Mouse (Mus musculus): ENCODE measurements at regions not wholly inside any gene's neighbourhood (a gene's known extent, or its start where the extent isn't known, plus 50 kb on each side); places are given as distances from the start of the nearest gene placed in this dataset.

- DNase-seq (ENCODE audit: low spot score in 2 of 2), result no peak
Measured at GRCm38 (mm10) chr10:98558560-98558959, 355.6 kb upstream of the Atp2b1 start.

- no peak for DNase-seq (ENCODE audit: low spot score in 2 of 2)
Measured at GRCm38 (mm10) chr10:98562297-98562912, 351.8 kb upstream of the Atp2b1 start.

- DNase-seq (ENCODE audit: low spot score in 2 of 2), result no peak
Measured at GRCm38 (mm10) chr10:98572782-98573536, 341.2 kb upstream of the Atp2b1 start.

GRCm38 (mm10) chr10:98577040-98577439 is 337.2 kb upstream of the Atp2b1 start:
- DNase-seq (ENCODE audit: low spot score in 2 of 2), result no peak

- DNase-seq (ENCODE audit: low spot score in 2 of 2), result no peak
Measured at GRCm38 (mm10) chr10:98584776-98585175, 329.4 kb upstream of the Atp2b1 start.

GRCm38 (mm10) chr10:98589726-98590125 is 324.5 kb upstream of the Atp2b1 start:
- DNase-seq (ENCODE audit: low spot score in 2 of 2), result no peak

- no peak for DNase-seq (ENCODE audit: low spot score in 2 of 2)
Measured at GRCm38 (mm10) chr10:98592154-98592553, 322.1 kb upstream of the Atp2b1 start.

- no peak for DNase-seq (ENCODE audit: low spot score in 2 of 2)
Measured at GRCm38 (mm10) chr10:98593910-98594309, 320.3 kb upstream of the Atp2b1 start.

GRCm38 (mm10) chr10:98608221-98608941 is 305.8 kb upstream of the Atp2b1 start:
- no peak for DNase-seq (ENCODE audit: low spot score in 2 of 2)

- no peak for DNase-seq (ENCODE audit: low spot score in 2 of 2)
Measured at GRCm38 (mm10) chr10:98610708-98611107, 303.5 kb upstream of the Atp2b1 start.

GRCm38 (mm10) chr10:98611707-98612360 is 302.4 kb upstream of the Atp2b1 start:
- no peak for DNase-seq (ENCODE audit: low spot score in 2 of 2)

GRCm38 (mm10) chr10:98618736-98619525 is 295.3 kb upstream of the Atp2b1 start:
- DNase-seq (ENCODE audit: low spot score in 2 of 2), result no peak

GRCm38 (mm10) chr10:98624103-98624502 is 290.1 kb upstream of the Atp2b1 start:
- DNase-seq (ENCODE audit: low spot score in 2 of 2), result no peak

- DNase-seq (ENCODE audit: low spot score in 2 of 2), result no peak
Measured at GRCm38 (mm10) chr10:98624681-98625321, 289.4 kb upstream of the Atp2b1 start.

GRCm38 (mm10) chr10:98628191-98628590 is 286.0 kb upstream of the Atp2b1 start:
- no peak for DNase-seq (ENCODE audit: low spot score in 2 of 2)

- no peak for DNase-seq (ENCODE audit: low spot score in 2 of 2)
Measured at GRCm38 (mm10) chr10:98629248-98629647, 285.0 kb upstream of the Atp2b1 start.

- DNase-seq (ENCODE audit: low spot score in 2 of 2), result no peak
Measured at GRCm38 (mm10) chr10:98637759-98638611, 276.2 kb upstream of the Atp2b1 start.

GRCm38 (mm10) chr10:98645681-98646122 is 268.5 kb upstream of the Atp2b1 start:
- DNase-seq (ENCODE audit: low spot score in 2 of 2), result no peak

- DNase-seq (ENCODE audit: low spot score in 2 of 2), result no peak
Measured at GRCm38 (mm10) chr10:98646311-98646999, 267.8 kb upstream of the Atp2b1 start.

All from spleen, postnatal 10 days (tissue).